Mouse (Mus musculus) hindbrain, embryonic 15.5 days (tissue): ENCODE data around the gene Clec1a. TPM values are rescaled to one million over a fixed set of nuclear protein-coding genes. Genes with fewer than 3 reads are reported as not detected.

Experiments used
- polyA plus RNA-seq: library from polyadenylated mRNA; unstranded; fragments of >200 nt; fragmentation: Nextera tagmentation; extraction: Ambion mirVana; gene quantifications from 2 replicates; pipeline ENCODE4 v1.2.1, GENCODE M21; 2015

Gene Clec1a
- polyA plus RNA-seq, 1 experiment from 2014 or later: 2.2 TPM

Other genes starting within 250 kb of the Clec1a start
- not detected in 2 replicates for gene Cd69, start 176.6 kb downstream of the Clec1a start, polyA plus RNA-seq
- not detected in 2 replicates for gene 4922502D21Rik, start 120.2 kb downstream of the Clec1a start, polyA plus RNA-seq
- gene Clec12a, start 109.3 kb downstream of the Clec1a start, polyA plus RNA-seq: 0.32 and 0.46 TPM in 2 replicates
- gene Clec12b, start 66.1 kb downstream of the Clec1a start, polyA plus RNA-seq: 0.26 and 0.71 TPM in 2 replicates
- 1.0 and 1.2 TPM in 2 replicates for gene Clec1b, start 54.7 kb downstream of the Clec1a start, polyA plus RNA-seq
- gene Clec9a, start 43.1 kb downstream of the Clec1a start, polyA plus RNA-seq: 0.13 and 0.16 TPM in 2 replicates
- gene Olr1, start 55.2 kb upstream of the Clec1a start, polyA plus RNA-seq: not detected in 2 replicates
- not detected in 2 replicates for gene Tmem52b, start 60.6 kb upstream of the Clec1a start, polyA plus RNA-seq
- 209 and 213 TPM in 2 replicates for gene Gabarapl1, start 81.2 kb upstream of the Clec1a start, polyA plus RNA-seq
- 0.16 TPM in 1 of 2 replicates, not detected in the other for gene Klre1, start 125.9 kb upstream of the Clec1a start, polyA plus RNA-seq
- not detected in 2 replicates for gene Klrd1, start 139.8 kb upstream of the Clec1a start, polyA plus RNA-seq
- 0.30 and 0.42 TPM in 2 replicates for gene Klrk1, start 171.9 kb upstream of the Clec1a start, polyA plus RNA-seq
- gene Klrc3, start 191.3 kb upstream of the Clec1a start, polyA plus RNA-seq: not detected in 2 replicates
- gene Klrc2, start 208.7 kb upstream of the Clec1a start, polyA plus RNA-seq: not detected in 2 replicates
- gene Klrc1, start 227.0 kb upstream of the Clec1a start, polyA plus RNA-seq: not detected in 2 replicates